Mouse (Mus musculus) thymus, adult 2 months (tissue): ENCODE measurements around the gene Pkn1. TPM values are rescaled to one million over a fixed set of nuclear protein-coding genes. Genes with fewer than 3 reads are reported as not detected.

ENCODE experiments used
- DNase-seq: peaks from one replicate; pipeline ENCODE4 v3.0.0; 2021
- H3K27ac ChIP-seq: fragments of 200-500 bp; 2 replicates; pipeline ENCODE4 v1.5.1; 2012; ENCODE audit warnings: low read length, control low read depth; ENCODE audit not compliant: control insufficient read depth, insufficient read depth
- H3K27me3 ChIP-seq: fragments of 200-500 bp; 2 replicates; pipeline ENCODE4 v1.6.1; 2012; ENCODE audit warnings: mild to moderate bottlenecking, low read length, moderate library complexity, mixed read lengths; ENCODE audit not compliant: control insufficient read depth, insufficient read depth
- H3K36me3 ChIP-seq: fragments of 200-500 bp; 2 replicates; pipeline ENCODE4 v1.6.1; 2012; ENCODE audit warnings: mild to moderate bottlenecking, low read length, moderate library complexity; ENCODE audit not compliant: control insufficient read depth, insufficient read depth
- H3K4me1 ChIP-seq: fragments of 200-500 bp; replicated peaks from 2 replicates; pipeline ENCODE4 v1.6.1; 2012; ENCODE audit warnings: low read length; ENCODE audit not compliant: control insufficient read depth, insufficient read depth
- H3K4me3 ChIP-seq: fragments of 200-500 bp; 2 replicates; pipeline ENCODE4 v1.5.1; 2012; ENCODE audit warnings: mild to moderate bottlenecking, low read length, control low read depth, moderate library complexity; ENCODE audit not compliant: control insufficient read depth, insufficient read depth
- CTCF ChIP-seq: fragments of 200-500 bp; IDR thresholded peaks from 2 replicates; pipeline ENCODE4 v1.5.1; 2012; ENCODE audit warnings: mild to moderate bottlenecking, control low read depth, low read length, moderate library complexity, borderline replicate concordance; ENCODE audit not compliant: control insufficient read depth, poor library complexity, insufficient read depth; ENCODE audit errors: extremely low read depth
- POLR2A ChIP-seq: fragments of 200-500 bp; IDR thresholded peaks from 2 replicates; pipeline ENCODE4 v1.6.1; 2012; ENCODE audit warnings: mild to moderate bottlenecking, low read length, control low read depth, moderate library complexity; ENCODE audit not compliant: control insufficient read depth, poor library complexity, insufficient read depth; ENCODE audit errors: extremely low read depth
- WGBS: fragments of 180-500 bp; shearing (Covaris S2); methylation state at CpG from one replicate; pipeline ENCODE4 v1.1.7; 2018; 5-methylcytosine and 5-hydroxymethylcytosine counted together
- polyA plus RNA-seq: library from polyadenylated mRNA; depleted of rRNA; stranded (reverse); fragments of >200 nt; gene quantifications from 2 replicates; pipeline ENCODE4 v1.2.3, GENCODE M21; 2012

Pkn1 gene
- polyA plus RNA-seq, 1 experiment = 324 TPM

DNA sequence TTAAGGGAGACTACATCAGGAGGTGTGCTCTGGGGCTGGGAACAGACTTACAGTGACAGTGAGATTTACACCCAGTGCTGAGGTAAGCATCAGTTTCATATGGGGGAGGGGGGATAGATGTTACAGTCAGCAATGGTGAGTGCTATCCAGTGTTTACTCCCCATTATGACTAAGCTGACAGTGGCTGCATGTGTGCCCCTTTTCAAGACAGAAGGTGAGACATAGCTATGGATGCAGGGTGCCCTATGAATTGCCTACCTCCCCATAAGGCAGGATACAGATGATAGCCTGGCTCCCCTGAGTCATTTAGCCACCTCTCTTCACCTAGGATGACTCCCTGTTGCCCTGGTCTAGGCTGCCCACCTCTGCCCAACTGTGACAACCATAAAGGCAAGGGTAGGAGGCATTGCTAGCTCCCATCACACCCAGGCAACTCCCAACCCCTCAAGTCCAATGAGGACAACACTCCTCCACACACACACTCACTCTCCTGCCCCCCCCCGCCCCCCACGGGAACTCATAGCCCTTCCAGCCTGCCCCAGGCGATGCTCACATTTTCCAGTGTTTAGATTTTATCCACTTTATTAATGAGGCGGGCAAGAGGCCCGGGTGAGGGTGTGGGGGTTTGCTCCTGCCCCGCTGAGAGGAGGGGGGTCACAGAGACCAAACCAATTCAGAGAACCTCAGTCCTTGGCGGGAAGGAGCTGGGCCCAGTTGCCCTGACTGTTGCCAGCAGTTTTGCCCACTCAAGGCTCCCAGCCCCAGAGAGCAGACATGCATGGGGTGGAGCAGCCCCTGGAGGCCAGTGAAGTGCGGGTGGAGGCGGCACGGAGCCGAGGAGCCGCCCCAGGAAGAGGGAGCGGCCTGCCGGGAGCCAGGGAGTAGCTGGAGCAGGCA lies 32.8 kb downstream of the Pkn1 start, which contains the start of gene Ptger1:
Gene Ptger1 (plus strand): TSS at position 710 of the 897 bp plus-strand sequence.
- no peak for DNase-seq
- Histone ChIP-seq H3K4me3 (no peak within 1 kb of the TSS), H3K36me3 (peaks cover 22% of the 10 kb centered on the region), H3K27ac (no peak within 1 kb of the TSS), H3K4me1 (peaks cover 6% of the 10 kb centered on the region), H3K27me3 (no peaks in the 10 kb centered on the region)
- TF ChIP-seq CTCF (no peak), POLR2A (no peak)
- WGBS = 45% methylated on average over 14 of the region's 14 CpGs

- Histone ChIP-seq H3K27me3 (no peaks in the 10 kb centered on the region), H3K4me1 (peaks cover 6% of the 10 kb centered on the region)
- no peak for TF ChIP-seq CTCF
- TF ChIP-seq POLR2A = no peak
Measured at GRCm38 (mm10) chr8:83664931-83665625, 33.9 kb downstream of the Pkn1 start.

GRCm38 (mm10) chr8:83664096-83664495 lies 34.9 kb downstream of the Pkn1 start:
- H3K4me3 ChIP-seq = no peak overlapping the region
- TF ChIP-seq POLR2A (no peak), CTCF (no peak)
- 93% methylated on average over 13 of the region's 13 CpGs for WGBS
- H3K36me3 ChIP-seq = peaks cover 1% of the 10 kb centered on the region
- H3K27ac ChIP-seq = no peak overlapping the region
- no peaks in the 10 kb centered on the region for H3K27me3 ChIP-seq
- H3K4me1 ChIP-seq = peaks cover 6% of the 10 kb centered on the region
- no peak for DNase-seq

More at GRCm38 (mm10) chr8:83664931-83665625, 33.9 kb downstream of the Pkn1 start:
- no peak for DNase-seq
- 71% methylated on average over 2 of the region's 2 CpGs for WGBS
- Histone ChIP-seq H3K36me3 (peaks cover 11% of the 10 kb centered on the region), H3K27ac (no peak overlapping the region), H3K4me3 (no peak overlapping the region)

- H3K27ac ChIP-seq = no peak overlapping the region
- WGBS = 12% methylated on average over 4 of the region's 4 CpGs
- H3K36me3 ChIP-seq = no peaks in the 10 kb centered on the region
- peak; percentile 90 for DNase-seq
- H3K4me1 ChIP-seq = peaks cover 3% of the 10 kb centered on the region
- no peak overlapping the region for H3K4me3 ChIP-seq
- TF ChIP-seq POLR2A = no peak
- TF ChIP-seq CTCF = peak; percentile 97
- H3K27me3 ChIP-seq = no peaks in the 10 kb centered on the region
Measured at GRCm38 (mm10) chr8:83662421-83662826, 36.6 kb downstream of the Pkn1 start.

GRCm38 (mm10) chr8:83660995-83661680 lies 37.8 kb downstream of the Pkn1 start:
- WGBS = 87% methylated on average over 22 of the region's 22 CpGs
- Histone ChIP-seq H3K27ac (no peak overlapping the region), H3K4me1 (peaks cover 3% of the 10 kb centered on the region), H3K4me3 (no peak overlapping the region), H3K36me3 (no peaks in the 10 kb centered on the region), H3K27me3 (no peaks in the 10 kb centered on the region)
- TF ChIP-seq POLR2A (no peak), CTCF (no peak)
- DNase-seq = no peak

GRCm38 (mm10) chr8:83660545-83660944 lies 38.4 kb downstream of the Pkn1 start:
- Histone ChIP-seq H3K4me1 (peaks cover 3% of the 10 kb centered on the region), H3K36me3 (no peaks in the 10 kb centered on the region), H3K27ac (no peak overlapping the region), H3K4me3 (no peak overlapping the region), H3K27me3 (no peaks in the 10 kb centered on the region)
- TF ChIP-seq POLR2A = no peak
- no peak for TF ChIP-seq CTCF
- no peak for DNase-seq
- 83% methylated on average over 8 of the region's 8 CpGs for WGBS
